Comparison of ENCODE assay signal across 11 mouse cellular contexts in the genomic region with DNA sequence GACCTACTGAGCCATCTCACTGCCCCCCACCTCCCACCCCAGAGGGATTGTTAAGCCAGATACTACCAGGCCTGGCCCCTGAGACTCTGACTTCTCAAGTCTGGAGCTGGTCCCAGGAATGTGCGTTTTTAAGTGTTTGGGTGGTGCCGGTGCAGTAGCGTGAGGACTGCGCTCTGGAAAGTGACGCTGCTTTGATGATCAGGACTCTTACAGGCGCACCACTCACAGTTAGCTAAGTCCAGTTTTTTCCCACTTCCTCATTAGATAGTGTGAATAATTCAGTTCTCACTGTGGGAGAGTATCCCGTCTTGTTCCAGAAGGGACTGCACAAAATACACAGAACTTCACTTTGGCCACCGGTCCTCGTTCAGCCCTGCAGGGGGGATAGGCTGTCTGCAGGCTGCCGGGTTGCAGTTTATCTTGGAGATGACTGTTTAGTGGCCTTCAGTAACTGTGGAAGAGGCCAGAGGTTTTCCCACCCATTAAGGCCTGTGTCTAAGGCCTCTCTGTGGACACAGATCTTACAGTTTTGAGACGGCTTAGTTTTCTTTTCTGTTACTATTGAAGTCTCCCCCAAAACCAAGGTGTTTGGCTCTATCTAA.
DNase-seq lines count a peak whose midpoint lies in the region; ATAC-seq lines count a peak whose summit lies in the region.
"Had no signal": no experiment of that assay in that cellular context is flagged by ENCODE, and none has a peak within 500 bp of the region (broad histone marks: within the 10 kb centered on the region; RNA-seq: fewer than 3 reads in every experiment).

No protein-coding gene starts in this region.

- peak overlapping the region; percentile 63 for H3K27ac ChIP-seq in heart, embryonic 16.5 days (ENCODE audit: low read length)
- H3K27ac ChIP-seq: midbrain, embryonic 12.5 days had no signal

- ATAC-seq in heart, embryonic 16.5 days (replicated peaks; ENCODE audit: extremely low read depth, insufficient read depth, low FRiP score): peak; percentile 45
- peak; percentile 55 for ATAC-seq in megakaryocyte, adult 5-6 weeks (ENCODE audit: poor library complexity, severe bottlenecking)

- peaks cover 8% of the 10 kb centered on the region for H3K36me3 ChIP-seq in heart, embryonic 16.5 days (ENCODE audit: control insufficient read depth, insufficient read depth)

- peak; percentile 54 for DNase-seq in adrenal gland, adult 2 months
- no peak for DNase-seq in adrenal gland, postnatal 4 days (ENCODE audit: low spot score in 2 of 2)
- peak; percentile 33 for DNase-seq in kidney, postnatal 10 days
- no peak for DNase-seq in kidney, postnatal 25 days
- DNase-seq in testis, postnatal 14 days (ENCODE audit: low spot score): no peak
- DNase-seq in embryo, embryonic 9.5 days (ENCODE audit: extremely low spot score): no peak
- DNase-seq: gastrocnemius, postnatal 25 days; kidney, adult 18-20 months had no signal

- 21% methylated on average over 11 of the region's 11 CpGs for WGBS in heart, embryonic 16.5 days

- H3K4me3 ChIP-seq in heart, embryonic 16.5 days (ENCODE audit: low read length): no peak overlapping the region
- H3K4me3 ChIP-seq: midbrain, embryonic 12.5 days had no signal

- H3K9me3 ChIP-seq in heart, embryonic 16.5 days (replicated peaks; ENCODE audit: control insufficient read depth, low read length): peaks cover 4% of the 10 kb centered on the region
- H3K9me3 ChIP-seq: midbrain, embryonic 12.5 days had no signal

- peaks cover 40% of the 10 kb centered on the region for H3K4me1 ChIP-seq in heart, embryonic 16.5 days (ENCODE audit: control insufficient read depth, insufficient read depth, low read length)

- H3K4me2 ChIP-seq in heart, embryonic 16.5 days (ENCODE audit: low read depth, low read length): peak overlapping the region; percentile 31
- H3K4me2 ChIP-seq: midbrain, embryonic 12.5 days had no signal

- no peaks in the 10 kb centered on the region for H3K27me3 ChIP-seq in heart, embryonic 16.5 days (ENCODE audit: control insufficient read depth, insufficient read depth, low read length)

- H3K9ac ChIP-seq in heart, embryonic 16.5 days (ENCODE audit: low read length): 0 out of 2 replicates have a peak overlapping the region, but pooled peaks have one; percentile 2
- H3K9ac ChIP-seq: midbrain, embryonic 12.5 days had no signal

Comparison
In these comparisons a context has a peak if more than half of its experiments do, and no peak if none do; other contexts are left out.
1. DNase-seq: peak in adrenal gland, adult 2 months (single experiment) and kidney, postnatal 10 days (single experiment); none in adrenal gland, postnatal 4 days (0 of 2), kidney, postnatal 25 days (0 of 2), testis, postnatal 14 days (single experiment) and embryo, embryonic 9.5 days (single experiment).